Mouse (Mus musculus): ENCODE results near the gene Fndc9.

GRCm38 (mm10) chr11:46235334-46235733, at the start of gene Fndc9:
- TF ChIP-seq POLR2A (IDR thresholded peaks at IDR 0.05; ENCODE audit: insufficient read depth, low read length) (no peak), CTCF (IDR thresholded peaks at IDR 0.05; ENCODE audit: low read depth, low read length) (no peak), EP300 (IDR thresholded peaks at IDR 0.05; ENCODE audit: insufficient read depth, low read depth, low read length) (no peak)

Data from ES-Bruce4 (cell line).